Mouse (Mus musculus) liver, embryonic 14.5 days (tissue): ENCODE data around the gene Ltbp4. TPM values are rescaled to one million over a fixed set of nuclear protein-coding genes. Genes with fewer than 3 reads are reported as not detected.

Experiments
- ATAC-seq: fragments of 200-750 bp; cut with Nextera tagmentation; 2 replicates; pipeline ENCODE4 v1.8.0; 2017; ENCODE audit warnings: moderate number of reproducible peaks, mild to moderate bottlenecking, moderate library complexity; ENCODE audit not compliant: insufficient read depth
- DNase-seq, 3 experiments: peaks; one replicate each; pipeline ENCODE4 v3.0.0-alpha.2; 2012 to 2013; ENCODE audit warnings: low read depth in 3 of 3, low spot score in 3 of 3
- H3K27ac ChIP-seq: fragments of 300-500 bp; sonication (generic); 2 replicates; pipeline ENCODE4 v1.5.1; 2014; ENCODE audit warnings: moderate library complexity, mild to moderate bottlenecking, control low read depth, inconsistent platforms
- H3K27me3 ChIP-seq: fragments of 300-500 bp; sonication (generic); 2 replicates; pipeline ENCODE4 v1.6.1; 2014; ENCODE audit warnings: mild to moderate bottlenecking, low read length, moderate library complexity; ENCODE audit not compliant: control insufficient read depth, insufficient read depth
- H3K36me3 ChIP-seq: fragments of 300-500 bp; sonication (generic); replicated peaks from 2 replicates; pipeline ENCODE4 v1.6.1; 2014; ENCODE audit warnings: low read depth; ENCODE audit not compliant: control insufficient read depth, insufficient read depth
- H3K4me1 ChIP-seq, 2 experiments: fragments of 200-500 bp in 1 of 2; fragments of 300-500 bp in 1 of 2; sonication (generic) in 1 of 2; replicated peaks; 2 replicates each; pipeline ENCODE4 v1.6.1; 2012 to 2014; ENCODE audit warnings: antibody characterized with exemption in 1 of 2, inconsistent platforms in 1 of 2, low read length in 1 of 2; ENCODE audit not compliant: control insufficient read depth in 2 of 2, insufficient read depth in 2 of 2
- H3K4me2 ChIP-seq: fragments of 300-500 bp; sonication (generic); 2 replicates; pipeline ENCODE4 v1.6.1; 2014; ENCODE audit warnings: low read depth, mild to moderate bottlenecking, control low read depth, moderate library complexity
- H3K4me3 ChIP-seq, 2 experiments: fragments of 200-500 bp in 1 of 2; fragments of 300-500 bp in 1 of 2; sonication (generic) in 1 of 2; 2 replicates each; pipeline ENCODE4 v1.5.1; 2012 to 2014; ENCODE audit warnings: low read depth in 2 of 2, low read length in 2 of 2, mild to moderate bottlenecking in 2 of 2, control low read depth in 1 of 2, inconsistent platforms in 1 of 2, moderate library complexity in 1 of 2; ENCODE audit not compliant: insufficient read depth in 1 of 2
- H3K9ac ChIP-seq: fragments of 300-500 bp; sonication (generic); replicated peaks from 2 replicates; pipeline ENCODE4 v1.6.1; 2014; ENCODE audit warnings: mild to moderate bottlenecking, control low read depth, moderate library complexity
- H3K9me3 ChIP-seq: fragments of 300-500 bp; sonication (generic); 2 replicates; pipeline ENCODE4 v1.6.1; 2016; ENCODE audit warnings: low read length, mixed read lengths; ENCODE audit not compliant: control insufficient read depth
- CTCF ChIP-seq: IDR thresholded peaks from 2 replicates; pipeline ENCODE4 v1.5.1; 2016; ENCODE audit warnings: antibody characterized with exemption, low read depth, control low read depth
- EP300 ChIP-seq: IDR thresholded peaks from 2 replicates; pipeline ENCODE4 v1.6.1; 2016; ENCODE audit warnings: antibody characterized with exemption, low read depth
- WGBS: fragments of 180-500 bp; shearing (Covaris S2); extraction: QIAGEN DNeasy Blood & Tissue Kit; methylation state at CpG from one replicate; pipeline ENCODE4 v1.1.7; 2014; ENCODE audit not compliant: insufficient replicate concordance; 5-methylcytosine and 5-hydroxymethylcytosine counted together
- polyA plus RNA-seq, 2 experiments: library from polyadenylated mRNA; depleted of rRNA in 1 of 2; stranded (reverse) in 1 of 2; unstranded in 1 of 2; fragments of >200 nt; fragmentation: Nextera tagmentation in 1 of 2; extraction: Ambion mirVana in 1 of 2; gene quantifications; 2 replicates each; pipeline versions ENCODE4 v1.2.1 to v1.2.3; 2012 to 2014

The Ltbp4 gene
- polyA plus RNA-seq, 2 experiments = 3.0 to 5.2 TPM

DNA sequence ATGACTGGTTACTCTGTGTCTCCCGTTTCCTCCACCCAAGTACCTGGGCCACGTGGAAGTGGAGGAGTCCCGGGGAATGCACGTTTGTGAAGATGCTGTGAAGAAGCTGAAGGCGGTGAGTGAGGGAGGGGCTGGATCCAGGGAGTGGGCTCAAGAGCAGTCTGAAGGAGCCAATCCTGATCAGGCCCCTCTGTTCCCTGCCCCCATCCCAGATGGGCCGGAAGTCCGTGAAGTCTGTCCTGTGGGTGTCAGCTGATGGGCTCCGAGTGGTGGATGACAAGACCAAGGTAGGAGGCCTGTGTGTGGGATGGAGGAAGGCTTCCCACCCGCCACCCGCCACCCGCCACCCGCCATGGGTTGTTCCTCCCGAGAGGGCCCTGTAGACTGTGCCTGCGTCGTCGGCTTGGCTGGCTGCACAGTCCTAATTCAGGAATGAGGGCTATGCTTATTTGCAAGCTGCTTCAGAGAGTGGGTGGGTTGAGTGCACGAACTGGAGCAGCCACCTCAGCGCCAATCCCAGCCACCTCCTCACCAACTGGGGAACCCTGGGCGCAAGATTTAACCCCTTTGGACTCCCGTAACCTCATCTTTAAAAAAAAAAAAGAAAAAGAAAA, 70.9 kb downstream of the Ltbp4 start:
- no peak for ATAC-seq

DNA sequence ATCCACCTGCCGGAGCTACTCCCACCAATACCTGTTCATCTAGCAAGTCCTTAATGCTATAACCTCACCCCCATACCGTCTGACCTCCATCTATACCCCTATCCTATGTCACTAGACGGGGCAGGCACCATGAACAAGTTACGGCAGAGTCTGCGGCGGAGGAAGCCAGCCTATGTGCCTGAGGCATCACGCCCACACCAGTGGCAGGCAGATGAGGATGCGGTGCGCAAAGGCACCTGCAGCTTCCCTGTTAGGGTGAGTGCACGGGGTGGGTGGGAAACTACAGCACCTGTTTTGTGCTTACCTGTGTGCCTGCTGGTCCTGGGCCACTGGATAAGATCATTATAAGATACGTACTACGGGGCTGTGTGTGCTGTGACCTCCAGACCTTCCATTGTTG, 72.7 kb downstream of the Ltbp4 start:
- Histone ChIP-seq H3K9me3 (no peaks in the 10 kb centered on the region), H3K4me1 (no peaks in the 10 kb centered on the region), H3K4me2 (no peak overlapping the region), H3K9ac (no peak overlapping the region), H3K4me3 (no peak overlapping the region), H3K27me3 (no peaks in the 10 kb centered on the region), H3K36me3 (no peaks in the 10 kb centered on the region), H3K27ac (no peak overlapping the region)
- 78% methylated on average over 12 of the region's 12 CpGs for WGBS
- TF ChIP-seq EP300 (no peak), CTCF (no peak)
- DNase-seq (no peak), ATAC-seq (no peak)

More for the DNA sequence above, 70.9 kb downstream of the Ltbp4 start:
- Histone ChIP-seq H3K4me3 (no peak overlapping the region), H3K4me2 (no peak overlapping the region), H3K9me3 (no peaks in the 10 kb centered on the region), H3K9ac (no peak overlapping the region), H3K36me3 (no peaks in the 10 kb centered on the region), H3K27me3 (no peaks in the 10 kb centered on the region), H3K27ac (no peak overlapping the region), H3K4me1 (no peaks in the 10 kb centered on the region)
- 69% methylated on average over 20 of the region's 20 CpGs for WGBS
- DNase-seq = no peak
- TF ChIP-seq EP300 = no peak

GRCm38 (mm10) chr7:27261888-27262287, 75.6 kb downstream of the Ltbp4 start:
- Histone ChIP-seq H3K36me3 (no peaks in the 10 kb centered on the region), H3K9me3 (no peaks in the 10 kb centered on the region), H3K27ac (no peak overlapping the region), H3K4me2 (no peak overlapping the region), H3K4me1 (peaks cover 0 to 2% of the 10 kb centered on the region in 2 experiments; a peak in 2 of 4 replicates), H3K27me3 (no peaks in the 10 kb centered on the region), H3K4me3 (no peak overlapping the region), H3K9ac (no peak overlapping the region)
- TF ChIP-seq EP300 = no peak
- no peak for TF ChIP-seq CTCF
- WGBS = 61% methylated on average over 6 of the region's 6 CpGs
- ATAC-seq (no peak), DNase-seq (no peak)

- ATAC-seq = no peak
- no peak overlapping the region for H3K27ac ChIP-seq
These were observed 76.6 kb downstream of the Ltbp4 start for GRCm38 (mm10) chr7:27260856-27261255.

DNA sequence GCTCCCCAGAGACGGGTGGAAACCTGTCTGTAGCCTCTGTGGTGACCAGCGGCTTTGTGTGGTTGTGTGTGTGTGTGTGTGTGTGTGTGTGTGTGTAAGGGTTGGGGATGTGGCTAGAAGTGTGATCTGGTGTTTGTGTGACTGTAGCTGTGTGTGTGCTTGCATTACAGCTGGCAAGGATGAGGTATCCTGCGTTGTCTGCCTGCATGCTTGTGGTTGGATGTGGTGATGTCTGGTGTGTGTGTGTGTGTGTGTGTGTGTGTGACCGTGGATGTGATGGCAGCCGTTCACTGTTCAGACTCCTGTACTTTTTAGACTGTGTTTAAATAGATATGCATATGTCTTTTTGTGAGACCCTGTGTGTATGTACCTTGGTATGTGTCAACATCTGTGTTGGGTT, 77.7 kb downstream of the Ltbp4 start:
- no peak for ATAC-seq
- H3K9me3 ChIP-seq = no peaks in the 10 kb centered on the region
- no peaks in the 10 kb centered on the region for H3K27me3 ChIP-seq
- H3K9ac ChIP-seq = no peak overlapping the region
- H3K27ac ChIP-seq = no peak overlapping the region
- H3K4me2 ChIP-seq = peak overlapping the region; percentile 99
- peaks cover 0 to 4% of the 10 kb centered on the region in 2 experiments; a peak in 2 of 4 replicates for H3K4me1 ChIP-seq
- H3K4me3 ChIP-seq = no peak overlapping the region
- 51% methylated on average over 5 of the region's 5 CpGs for WGBS
- DNase-seq = no peak
- no peaks in the 10 kb centered on the region for H3K36me3 ChIP-seq
- no peak for TF ChIP-seq EP300
- no peak for TF ChIP-seq CTCF

More at GRCm38 (mm10) chr7:27260856-27261255, 76.6 kb downstream of the Ltbp4 start:
- Histone ChIP-seq H3K4me3 (no peak overlapping the region), H3K9me3 (no peaks in the 10 kb centered on the region), H3K36me3 (no peaks in the 10 kb centered on the region), H3K27me3 (no peaks in the 10 kb centered on the region), H3K9ac (no peak overlapping the region), H3K4me2 (no peak overlapping the region), H3K4me1 (peaks cover 0 to 2% of the 10 kb centered on the region in 2 experiments; a peak in 2 of 4 replicates)
- no peak for TF ChIP-seq CTCF
- no peak for TF ChIP-seq EP300
- 49% methylated on average over 7 of the region's 7 CpGs for WGBS
- DNase-seq = no peak
